ENCODE assay signal across 8 mouse cellular contexts in genomic region chr7:90029548-90030485, GRCm38 (mm10). TPM values are rescaled to one million over a fixed set of nuclear protein-coding genes. Genes with fewer than 3 reads are reported as not detected.
DNase-seq lines count a peak whose midpoint lies in the region; ATAC-seq lines count a peak whose summit lies in the region.

No protein-coding gene starts in this region.

- peak overlapping the region; percentile 16; the same call in 1 of the 2 replicates for H3K4me3 ChIP-seq in forebrain, embryonic 10.5 days
- peak overlapping the region; percentile 19 for H3K4me3 ChIP-seq in heart, embryonic 16.5 days (ENCODE audit: low read length)
- H3K4me3 ChIP-seq in midbrain, embryonic 11.5 days (ENCODE audit: low read depth, low read length), result no peak overlapping the region

- H3K4me2 ChIP-seq in heart, embryonic 16.5 days (ENCODE audit: low read depth, low read length), result peak overlapping the region; percentile 39
- 0 out of 2 replicates have a peak overlapping the region, but pooled peaks have one; percentile 19 for H3K4me2 ChIP-seq in midbrain, embryonic 11.5 days

- intact Hi-C loops in left cerebral cortex, postnatal 4 days (cut with DNase I), result no loop called here
- intact Hi-C loops in left cerebral cortex, postnatal 25 days (cut with DNase I), result no loop called here

- H3K27me3 ChIP-seq in forebrain, embryonic 10.5 days (ENCODE audit: poor library complexity, severe bottlenecking), result no peaks in the 10 kb centered on the region
- H3K27me3 ChIP-seq in heart, embryonic 16.5 days (ENCODE audit: control insufficient read depth, insufficient read depth, low read length), result no peaks in the 10 kb centered on the region
- H3K27me3 ChIP-seq in midbrain, embryonic 11.5 days (ENCODE audit: control insufficient read depth, insufficient read depth, low read length), result no peaks in the 10 kb centered on the region

- H3K9ac ChIP-seq in heart, embryonic 16.5 days (ENCODE audit: low read length), result peak overlapping the region; percentile 57
- 0 out of 2 replicates have a peak overlapping the region, but pooled peaks have one; percentile 9 for H3K9ac ChIP-seq in midbrain, embryonic 11.5 days (ENCODE audit: low read length)

- ATAC-seq in heart, embryonic 16.5 days (replicated peaks; ENCODE audit: extremely low read depth, insufficient read depth, low FRiP score), result peak; percentile 61
- peak; percentile 57; the same call in 1 of the 2 replicates for ATAC-seq in midbrain, embryonic 11.5 days (ENCODE audit: low FRiP score)
- no peak for ATAC-seq in megakaryocyte-erythroid progenitor cell, adult 5-6 weeks (replicated peaks; ENCODE audit: low FRiP score, low TSS enrichment, poor library complexity, severe bottlenecking)

- peak; percentile 34 for DNase-seq in left cerebral cortex, postnatal 4 days
- no peak for DNase-seq in left cerebral cortex, adult 11 months (ENCODE audit: low spot score)
- DNase-seq in forebrain, embryonic 10.5 days (ENCODE audit: extremely low spot score, low spot score), result no peak
- peak; percentile 36 to 48 for DNase-seq in kidney, postnatal 4 days
- no peak for DNase-seq in midbrain, embryonic 11.5 days (ENCODE audit: low spot score, missing footprints)
- no peak for DNase-seq in left cerebral cortex, postnatal 25 days (ENCODE audit: low spot score in 2 of 2)

- peaks cover 21% of the 10 kb centered on the region for H3K4me1 ChIP-seq in forebrain, embryonic 10.5 days
- H3K4me1 ChIP-seq in heart, embryonic 16.5 days (ENCODE audit: control insufficient read depth, insufficient read depth, low read length), result peaks cover 25% of the 10 kb centered on the region
- H3K4me1 ChIP-seq in midbrain, embryonic 11.5 days (ENCODE audit: control insufficient read depth, insufficient read depth, low read length), result peaks cover 11% of the 10 kb centered on the region

- peak overlapping the region; percentile 51; the same call in 1 of the 2 replicates for H3K27ac ChIP-seq in forebrain, embryonic 10.5 days
- H3K27ac ChIP-seq in heart, embryonic 16.5 days (ENCODE audit: low read length), result peak overlapping the region; percentile 85
- H3K27ac ChIP-seq in midbrain, embryonic 11.5 days (ENCODE audit: low read depth, low read length), result no peak overlapping the region

- 61% methylated on average over 20 of the region's 20 CpGs for WGBS in forebrain, embryonic 10.5 days
- 21% methylated on average over 20 of the region's 20 CpGs for WGBS in heart, embryonic 16.5 days
- 54% methylated on average over 20 of the region's 20 CpGs for WGBS in midbrain, embryonic 11.5 days

- no peaks in the 10 kb centered on the region for H3K36me3 ChIP-seq in forebrain, embryonic 10.5 days (replicated peaks)
- no peaks in the 10 kb centered on the region for H3K36me3 ChIP-seq in heart, embryonic 16.5 days (ENCODE audit: control insufficient read depth, insufficient read depth)
- no peaks in the 10 kb centered on the region for H3K36me3 ChIP-seq in midbrain, embryonic 11.5 days (ENCODE audit: control insufficient read depth, insufficient read depth, low read length)

- no peaks in the 10 kb centered on the region for H3K9me3 ChIP-seq in forebrain, embryonic 10.5 days
- no peaks in the 10 kb centered on the region for H3K9me3 ChIP-seq in heart, embryonic 16.5 days (replicated peaks; ENCODE audit: control insufficient read depth, low read length)
- H3K9me3 ChIP-seq in midbrain, embryonic 11.5 days (ENCODE audit: control insufficient read depth, low read length), result no peaks in the 10 kb centered on the region

RNA-seq across cellular contexts. Expression of gene Eed, which starts 49.0 kb away (rescaled TPM):
- 10 to 100 TPM; 32.6 to 34.0 TPM for total RNA-seq in left cerebral cortex, postnatal 4 days (2021)
- polyA plus RNA-seq in forebrain, embryonic 10.5 days (2016; fragmentation: Nextera tagmentation; extraction: Ambion mirVana), result 95.3 and 102 TPM in 2 replicates
- polyA plus RNA-seq in heart, embryonic 16.5 days (2015; fragmentation: Nextera tagmentation; extraction: Ambion mirVana), result 45.4 and 47.9 TPM in 2 replicates
- 82.8 and 85.7 TPM in 2 replicates for polyA plus RNA-seq in midbrain, embryonic 11.5 days (2014; fragmentation: Nextera tagmentation; extraction: Ambion mirVana)
- 97.7 and 117 TPM in 2 replicates for total RNA-seq in megakaryocyte-erythroid progenitor cell, adult 5-6 weeks (2014; fragmentation: Nextera tagmentation)
- total RNA-seq in megakaryocyte-erythroid progenitor cell, adult 5-6 weeks (2017), result 131 and 152 TPM in 2 replicates
- total RNA-seq in left cerebral cortex, postnatal 25 days (2021), result 10 to 100 TPM; 33.2 to 37.1 TPM

Comparison
In these comparisons a context has a peak if more than half of its experiments do, and no peak if none do; other contexts are left out.
1. DNase-seq: peak in left cerebral cortex, postnatal 4 days (single experiment) and kidney, postnatal 4 days (2 of 2); none in left cerebral cortex, adult 11 months (single experiment), forebrain, embryonic 10.5 days (single experiment), midbrain, embryonic 11.5 days (single experiment) and left cerebral cortex, postnatal 25 days (0 of 2).